Mouse (Mus musculus) c-Kit-negative CD71-positive TER-119-positive erythroid progenitor cells, embryonic 14.5 days (primary cell): ENCODE results near the gene Ipp.

Experiments
- DNase-seq: peaks from one replicate; pipeline ENCODE4 v3.0.0-alpha.2; 2013; ENCODE audit warnings: low read depth, low spot score

Ipp gene

GRCm38 (mm10) chr4:116557306-116558121, 50.2 kb downstream of the Ipp start, which contains the start of gene Gpbp1l1:
Gene Gpbp1l1, plus strand, starts transcription at chr4:116557658.
- peak; percentile 93 for DNase-seq

GRCm38 (mm10) chr4:116558151-116558882, 51.0 kb downstream of the Ipp start:
- DNase-seq: peak; percentile 36
